Mouse (Mus musculus) macrophage (primary cell): ENCODE data around the gene Dennd5a. TPM values are rescaled to one million over a fixed set of nuclear protein-coding genes. Genes with fewer than 3 reads are reported as not detected.

Source experiments
- H3K27ac ChIP-seq: fragments of 350-480 bp; formaldehyde crosslinking; 2 replicates; pipeline ENCODE4 v1.9.0; 2021
- H3K36me3 ChIP-seq: fragments of 350-480 bp; formaldehyde crosslinking; 2 replicates; pipeline ENCODE4 v1.9.0; 2021; ENCODE audit errors: inconsistent target
- H3K4me3 ChIP-seq: fragments of 350-480 bp; formaldehyde crosslinking; 2 replicates; pipeline ENCODE4 v1.9.0; 2021; ENCODE audit errors: inconsistent target
- H3K79me2 ChIP-seq: fragments of 350-480 bp; formaldehyde crosslinking; 2 replicates; pipeline ENCODE4 v1.9.0; 2021; ENCODE audit errors: inconsistent target
- WGBS: methylation state at CpG from one replicate; pipeline ENCODE4 v1.1.7; 2026; ENCODE audit warnings: inconsistent platforms; ENCODE audit not compliant: missing documents; 5-methylcytosine and 5-hydroxymethylcytosine counted together
- polyA plus RNA-seq: library from polyadenylated mRNA; stranded (reverse); fragments of 250-400 nt; gene quantifications from 3 replicates; pipeline ENCODE4 v1.2.4, GENCODE M21; 2018; ENCODE audit warnings: inconsistent platforms

The Dennd5a gene
- polyA plus RNA-seq, 1 experiment from 2014 or later, result 79.4 TPM

DNA sequence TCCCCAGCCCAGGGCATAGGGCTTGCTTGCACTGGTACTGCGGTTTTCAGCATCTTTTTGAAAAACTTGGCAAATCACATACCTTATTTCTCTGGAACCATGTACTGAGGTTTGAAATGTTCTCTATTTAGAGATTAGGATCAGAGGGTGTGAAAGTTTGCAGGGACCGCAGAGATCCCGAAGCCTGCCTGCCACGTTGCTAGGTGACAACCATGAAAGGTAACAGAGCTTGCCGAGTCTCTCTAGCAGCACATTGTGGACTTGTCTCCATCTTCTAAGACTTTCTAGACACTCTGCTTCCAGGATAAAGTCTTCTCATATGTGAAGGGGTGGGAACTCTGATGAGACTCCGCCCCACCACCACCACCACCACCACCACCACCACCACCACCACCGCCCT is 108.3 kb downstream of the Dennd5a start:
- Histone ChIP-seq H3K4me3 (no peak overlapping the region), H3K79me2 (no peaks in the 10 kb centered on the region), H3K27ac (no peak overlapping the region), H3K36me3 (no peaks in the 10 kb centered on the region)
- 99% methylated on average over 6 of the region's 7 CpGs for WGBS

DNA sequence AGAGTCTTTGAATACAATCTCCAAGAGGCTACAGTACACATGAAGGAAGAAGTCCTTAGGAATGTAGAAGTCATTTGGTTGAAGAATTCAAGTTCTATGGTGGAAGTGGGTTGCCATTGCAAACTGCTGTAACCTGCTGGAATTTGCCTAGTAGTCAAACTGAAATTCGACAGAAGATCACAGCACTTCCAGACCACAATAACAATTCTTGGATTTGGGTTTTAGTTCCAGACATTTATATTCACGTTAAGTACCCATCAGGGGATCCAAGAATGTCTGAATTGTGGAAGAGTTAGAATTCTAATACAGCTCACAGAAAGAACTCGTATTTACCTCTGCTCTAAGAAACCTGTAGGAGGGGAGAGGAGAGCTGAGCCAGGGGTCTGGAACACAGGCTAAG is 109.7 kb downstream of the Dennd5a start:
- Histone ChIP-seq H3K79me2 (no peaks in the 10 kb centered on the region), H3K4me3 (no peak overlapping the region), H3K27ac (no peak overlapping the region), H3K36me3 (no peaks in the 10 kb centered on the region)
- 84% methylated on average over 3 of the region's 3 CpGs for WGBS

DNA sequence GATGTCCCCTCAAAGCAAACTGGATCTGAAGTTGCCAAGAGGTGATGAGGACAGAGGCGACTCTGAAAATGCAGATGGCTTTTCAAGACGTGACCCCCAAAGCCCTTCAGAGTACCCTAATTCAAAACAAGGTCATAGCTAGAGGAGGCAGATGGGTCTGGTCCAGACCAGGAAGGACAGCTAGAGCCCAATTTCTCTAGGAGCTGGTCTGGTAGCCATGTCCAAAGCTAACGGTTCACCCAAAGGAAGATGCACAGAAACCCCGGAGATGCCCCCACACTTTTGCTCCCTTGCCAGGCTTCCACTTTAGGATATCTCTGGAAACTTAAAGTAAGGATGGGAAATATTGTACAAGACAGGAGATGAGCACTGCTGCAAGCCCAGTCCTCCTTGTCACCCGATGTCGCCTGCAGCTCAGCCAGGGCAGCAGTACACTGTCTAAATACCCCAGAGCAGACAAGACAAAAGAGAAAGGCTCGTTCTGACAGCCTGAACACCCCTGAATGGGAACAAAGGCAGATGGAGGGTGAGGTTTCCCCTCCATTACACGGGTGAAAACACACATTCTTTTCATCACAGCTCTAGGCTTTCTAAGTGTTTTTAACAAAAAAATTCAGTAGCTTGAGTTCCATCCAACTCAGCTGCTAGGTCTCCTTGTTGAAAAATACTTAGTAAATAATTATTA is 110.4 kb downstream of the Dennd5a start:
- Histone ChIP-seq H3K4me3 (no peak overlapping the region), H3K27ac (no peak overlapping the region), H3K36me3 (no peaks in the 10 kb centered on the region), H3K79me2 (no peaks in the 10 kb centered on the region)
- WGBS, result 81% methylated on average over 8 of the region's 8 CpGs

DNA sequence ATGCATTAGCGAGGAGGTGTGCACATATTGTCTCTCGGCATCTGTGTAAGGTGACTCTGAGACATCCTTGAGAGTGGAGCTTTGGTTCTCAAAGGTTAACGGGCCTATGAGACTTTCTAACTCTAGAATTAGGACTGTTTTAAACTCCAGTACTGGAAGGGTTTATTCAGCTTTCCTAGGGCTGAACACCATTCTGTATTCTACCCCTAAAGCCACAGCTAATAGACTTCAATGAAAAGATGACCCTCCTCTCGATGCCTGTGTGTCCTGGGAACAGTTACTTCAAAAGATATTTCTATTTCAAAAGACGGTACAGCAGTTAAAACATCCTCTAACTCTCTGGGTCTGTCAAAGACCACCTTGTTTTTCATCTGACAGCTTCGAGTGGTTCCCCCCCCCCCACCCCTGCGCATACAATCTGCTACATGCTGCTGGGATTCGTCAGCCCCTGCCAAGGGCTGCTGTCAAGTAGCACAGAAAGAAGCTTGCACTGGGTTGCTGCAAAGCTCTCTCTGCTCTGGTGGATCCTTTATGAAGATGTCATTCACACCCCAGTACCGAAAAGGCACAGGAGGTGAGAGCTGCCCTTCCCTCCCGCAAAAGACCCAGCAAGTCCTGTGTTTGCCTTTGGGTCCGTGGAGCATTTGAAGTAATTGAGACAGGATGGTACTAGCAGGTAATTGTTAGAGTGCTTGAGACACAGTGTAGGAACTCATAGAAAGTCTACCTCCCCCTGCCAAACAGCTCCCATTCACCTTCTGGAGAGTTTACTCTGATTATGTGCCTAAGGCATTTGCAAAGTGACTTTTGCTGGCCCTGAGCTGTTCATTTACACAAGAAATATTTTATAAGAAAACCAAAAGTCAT is 111.2 kb downstream of the Dennd5a start:
- Histone ChIP-seq H3K4me3 (no peak overlapping the region), H3K79me2 (no peaks in the 10 kb centered on the region), H3K36me3 (no peaks in the 10 kb centered on the region), H3K27ac (no peak overlapping the region)
- 78% methylated on average over 10 of the region's 11 CpGs for WGBS

GRCm38 (mm10) chr7:109844100-109844499 is 116.2 kb downstream of the Dennd5a start:
- no peaks in the 10 kb centered on the region for H3K79me2 ChIP-seq

More at GRCm38 (mm10) chr7:109844100-109844499, 116.2 kb downstream of the Dennd5a start:
- WGBS, result 90% methylated on average over 6 of the region's 6 CpGs
- no peaks in the 10 kb centered on the region for H3K36me3 ChIP-seq
- no peak overlapping the region for H3K4me3 ChIP-seq
- H3K27ac ChIP-seq, result no peak overlapping the region

Other genes starting within 250 kb of the Dennd5a start
- gene BC051019, start 236.6 kb downstream of the Dennd5a start, polyA plus RNA-seq, result not detected in 3 replicates
- not detected in 3 replicates for gene Ascl3, start 228.7 kb downstream of the Dennd5a start, polyA plus RNA-seq
- gene Tmem9b, start 207.6 kb downstream of the Dennd5a start, polyA plus RNA-seq, result 97.7 to 113 TPM (median 101 TPM) in 3 replicates
- gene Nrip3, start 178.4 kb downstream of the Dennd5a start, polyA plus RNA-seq, result not detected in 3 replicates
- gene Scube2, start 94.8 kb downstream of the Dennd5a start, polyA plus RNA-seq, result not detected in 3 replicates
- gene Tmem41b, start 26.5 kb upstream of the Dennd5a start, polyA plus RNA-seq, result 49.5 to 57.5 TPM (median 51.3 TPM) in 3 replicates
- gene Ipo7, start 57.8 kb upstream of the Dennd5a start, polyA plus RNA-seq, result 47.4 to 71.0 TPM (median 47.9 TPM) in 3 replicates
- 9.7 to 17.2 TPM (median 11.3 TPM) in 3 replicates for gene Zfp143, start 100.7 kb upstream of the Dennd5a start, polyA plus RNA-seq
- 6.0 to 21.4 TPM (median 10.7 TPM) in 3 replicates for gene Wee1, start 161.6 kb upstream of the Dennd5a start, polyA plus RNA-seq